Mouse (Mus musculus) cerebellum, adult 2 months (tissue): Measurements from ENCODE around the gene St8sia2. TPM values are rescaled to one million over a fixed set of nuclear protein-coding genes. Genes with fewer than 3 reads are reported as not detected.

Experiments used
- DNase-seq, 2 experiments: peaks; one replicate each; pipeline ENCODE4 v3.0.0; 2021
- H3K27ac ChIP-seq: fragments of 200-500 bp; 2 replicates; pipeline ENCODE4 v1.5.1; 2012; ENCODE audit warnings: low read length, control low read depth, inconsistent platforms; ENCODE audit not compliant: insufficient read depth
- H3K27me3 ChIP-seq: fragments of 200-500 bp; 2 replicates; pipeline ENCODE4 v1.6.1; 2012; ENCODE audit warnings: inconsistent platforms, mild to moderate bottlenecking, low read length, moderate library complexity; ENCODE audit not compliant: control insufficient read depth, insufficient read depth
- H3K4me1 ChIP-seq: fragments of 200-500 bp; 2 replicates; pipeline ENCODE4 v1.6.1; 2011; ENCODE audit warnings: low read length; ENCODE audit not compliant: control insufficient read depth, insufficient read depth
- H3K4me3 ChIP-seq: fragments of 200-500 bp; replicated peaks from 2 replicates; pipeline ENCODE3; 2011; ENCODE audit warnings: mild to moderate bottlenecking, low read depth, low read length, control low read depth; ENCODE audit not compliant: insufficient read depth
- CTCF ChIP-seq: fragments of 200-500 bp; IDR thresholded peaks from 2 replicates; pipeline ENCODE4 v1.5.1; 2011; ENCODE audit warnings: low read depth, mild to moderate bottlenecking, control low read depth, low read length, moderate library complexity, borderline replicate concordance; ENCODE audit not compliant: insufficient read depth
- POLR2A ChIP-seq: fragments of 200-500 bp; IDR thresholded peaks from 2 replicates; pipeline ENCODE4 v1.6.1; 2011; ENCODE audit warnings: low read length, control low read depth, borderline replicate concordance; ENCODE audit not compliant: insufficient read depth
- WGBS: fragments of 180-500 bp; shearing (Covaris S2); methylation state at CpG from one replicate; pipeline ENCODE4 v1.1.7; 2018; 5-methylcytosine and 5-hydroxymethylcytosine counted together
- polyA plus RNA-seq: library from polyadenylated mRNA; depleted of rRNA; stranded (reverse); fragments of >200 nt; gene quantifications from 2 replicates; pipeline ENCODE4 v1.2.3, GENCODE M21; 2012; rRNA removed

Gene St8sia2
- 1.1 and 1.2 TPM in 2 replicates for polyA plus RNA-seq

- Histone ChIP-seq H3K27me3 (peaks cover 3% of the 10 kb centered on the region; the same call in 1 of the 2 replicates), H3K4me3 (peak within 1 kb of the TSS; percentile 50), H3K27ac (no peak within 1 kb of the TSS), H3K4me1 (no peaks in the 10 kb centered on the region)
- TF ChIP-seq CTCF (no peak), POLR2A (no peak)
- WGBS = 2% methylated on average over 37 of the region's 42 CpGs
- DNase-seq = peak; percentile 16 to 17
Measured at GRCm38 (mm10) chr7:74013601-74014175, at the start of gene St8sia2. St8sia2 (minus strand) TSS chr7:74013690.

- Histone ChIP-seq H3K4me3 (no peak overlapping the region), H3K4me1 (no peaks in the 10 kb centered on the region), H3K27me3 (peaks cover 1% of the 10 kb centered on the region; the same call in 1 of the 2 replicates), H3K27ac (no peak overlapping the region)
- DNase-seq = no peak
- no peak for TF ChIP-seq POLR2A
- no peak for TF ChIP-seq CTCF
- WGBS = 94% methylated on average over 6 of the region's 6 CpGs
Measured at GRCm38 (mm10) chr7:74061076-74061475, 47.6 kb upstream of the St8sia2 start.

- no peak overlapping the region for H3K4me3 ChIP-seq
- no peak overlapping the region for H3K27ac ChIP-seq
- H3K4me1 ChIP-seq = no peaks in the 10 kb centered on the region
- TF ChIP-seq CTCF (no peak), POLR2A (no peak)
- 78% methylated on average over 3 of the region's 3 CpGs for WGBS
- DNase-seq = no peak
- H3K27me3 ChIP-seq = peaks cover 1% of the 10 kb centered on the region; the same call in 1 of the 2 replicates
Measured at GRCm38 (mm10) chr7:74060306-74060946, 46.9 kb upstream of the St8sia2 start.

- Histone ChIP-seq H3K27me3 (peaks cover 1% of the 10 kb centered on the region; the same call in 1 of the 2 replicates), H3K4me3 (no peak overlapping the region), H3K27ac (no peak overlapping the region), H3K4me1 (no peaks in the 10 kb centered on the region)
- TF ChIP-seq POLR2A = no peak
- TF ChIP-seq CTCF = no peak
- 94% methylated on average over 3 of the region's 3 CpGs for WGBS
- DNase-seq = no peak
Measured at GRCm38 (mm10) chr7:74059684-74060083, 46.2 kb upstream of the St8sia2 start.

GRCm38 (mm10) chr7:74055753-74056152 is 42.3 kb upstream of the St8sia2 start:
- no peak for TF ChIP-seq CTCF
- no peak for TF ChIP-seq POLR2A
- no peak overlapping the region for H3K4me3 ChIP-seq
- no peak overlapping the region for H3K27ac ChIP-seq
- WGBS = 8% methylated on average over 3 of the region's 3 CpGs
- DNase-seq = peak; percentile 61 to 87
- no peaks in the 10 kb centered on the region for H3K4me1 ChIP-seq
- H3K27me3 ChIP-seq = peaks cover 1% of the 10 kb centered on the region; the same call in 1 of the 2 replicates

GRCm38 (mm10) chr7:74047591-74047990 is 34.1 kb upstream of the St8sia2 start:
- Histone ChIP-seq H3K27ac (no peak overlapping the region), H3K4me3 (no peak overlapping the region), H3K27me3 (no peaks in the 10 kb centered on the region; the same call in 1 of the 2 replicates), H3K4me1 (no peaks in the 10 kb centered on the region)
- no peak for TF ChIP-seq CTCF
- no peak for TF ChIP-seq POLR2A
- no peak for DNase-seq
- 7% methylated on average over 2 of the region's 2 CpGs for WGBS

GRCm38 (mm10) chr7:74045166-74045957 is 31.9 kb upstream of the St8sia2 start:
- Histone ChIP-seq H3K4me1 (no peaks in the 10 kb centered on the region), H3K27me3 (no peaks in the 10 kb centered on the region; the same call in 1 of the 2 replicates), H3K4me3 (no peak overlapping the region), H3K27ac (no peak overlapping the region)
- TF ChIP-seq POLR2A = no peak
- TF ChIP-seq CTCF = no peak
- no peak for DNase-seq
- 59% methylated on average over 8 of the region's 8 CpGs for WGBS
